Mouse (Mus musculus) MEL (cell line): Measurements from ENCODE around the gene Medag. TPM values are rescaled to one million over a fixed set of nuclear protein-coding genes. Genes with fewer than 3 reads are reported as not detected.

ENCODE experiments used
- DNase-seq: peaks from one replicate; pipeline ENCODE4 v3.0.0; 2011; ENCODE audit warnings: low read depth, low spot score
- H3K27ac ChIP-seq: 2 replicates; pipeline ENCODE4 v1.5.1; 2012; ENCODE audit warnings: low read depth, mild to moderate bottlenecking, control low read depth, low read length, moderate library complexity; ENCODE audit not compliant: control insufficient read depth
- H3K27me3 ChIP-seq, 2 experiments: fragments of 150-350 bp in 1 of 2; sonication (generic) in 1 of 2; 2 replicates each; pipeline ENCODE4 v1.6.1; 2012; ENCODE audit warnings: low read length in 2 of 2, mild to moderate bottlenecking in 2 of 2, improper control_type of control experiment in 1 of 2, moderate library complexity in 1 of 2; ENCODE audit not compliant: insufficient read depth in 2 of 2, control insufficient read depth in 1 of 2
- H3K36me3 ChIP-seq, 2 experiments: 2 replicates each; pipeline ENCODE4 v1.6.1; 2012 to 2014; ENCODE audit warnings: low read length in 2 of 2, improper control_type of control experiment in 1 of 2, inconsistent platforms in 1 of 2, mild to moderate bottlenecking in 1 of 2; ENCODE audit not compliant: insufficient read depth in 2 of 2, control insufficient read depth in 1 of 2
- H3K4me1 ChIP-seq, 2 experiments: fragments of 150-350 bp in 1 of 2; sonication (generic) in 1 of 2; 2 replicates each; pipeline ENCODE4 v1.6.1; 2012; ENCODE audit warnings: low read length in 2 of 2, improper control_type of control experiment in 1 of 2, mild to moderate bottlenecking in 1 of 2; ENCODE audit not compliant: insufficient read depth in 2 of 2, control insufficient read depth in 1 of 2
- H3K4me3 ChIP-seq, 2 experiments: fragments of 150-350 bp in 1 of 2; sonication (generic) in 1 of 2; 2 replicates each; pipeline ENCODE4 v1.5.1; 2012; ENCODE audit warnings: low read depth in 2 of 2, low read length in 2 of 2, mild to moderate bottlenecking in 2 of 2, moderate library complexity in 2 of 2, control low read depth in 1 of 2, improper control_type of control experiment in 1 of 2; ENCODE audit not compliant: control insufficient read depth in 1 of 2, insufficient read depth in 1 of 2
- H3K79me2 ChIP-seq: 2 replicates; pipeline ENCODE4 v1.6.1; 2012; ENCODE audit warnings: mild to moderate bottlenecking, low read length, moderate library complexity; ENCODE audit not compliant: control insufficient read depth, poor library complexity, insufficient read depth
- H3K9ac ChIP-seq: 2 replicates; pipeline ENCODE4 v1.6.1; 2012; ENCODE audit warnings: low read depth, mild to moderate bottlenecking, control low read depth, low read length, moderate library complexity; ENCODE audit not compliant: control insufficient read depth, poor library complexity, severe bottlenecking
- H3K9me3 ChIP-seq: fragments of 150-350 bp; sonication (generic); replicated peaks from 2 replicates; pipeline ENCODE4 v1.6.1; 2012; ENCODE audit warnings: mild to moderate bottlenecking, low read length, improper control_type of control experiment, moderate library complexity; ENCODE audit not compliant: insufficient read depth
- CHD1 ChIP-seq: IDR thresholded peaks from 2 replicates; pipeline ENCODE4 v1.6.1; 2012; ENCODE audit warnings: low read depth, mild to moderate bottlenecking, inconsistent platforms, low read length, improper control_type of control experiment
- CTCF ChIP-seq, 3 experiments: IDR thresholded peaks in 2 of 3; conservative IDR thresholded peaks in 1 of 3; 2 replicates each; pipeline ENCODE4 v1.5.1; 2011 to 2012; ENCODE audit warnings: low read length in 3 of 3, low read depth in 2 of 3, mild to moderate bottlenecking in 2 of 3, improper control_type of control experiment in 1 of 3, inconsistent platforms in 1 of 3, mixed read lengths in 1 of 3, moderate library complexity in 1 of 3; ENCODE audit not compliant: control insufficient read depth in 1 of 3, insufficient read depth in 1 of 3, poor library complexity in 1 of 3, severe bottlenecking in 1 of 3
- E2F4 ChIP-seq: IDR thresholded peaks from 2 replicates; pipeline ENCODE4 v1.6.1; 2011; ENCODE audit warnings: low read depth, low read length, improper control_type of control experiment, borderline replicate concordance
- ETS1 ChIP-seq: IDR thresholded peaks from 2 replicates; pipeline ENCODE4 v1.6.1; 2012; ENCODE audit warnings: low read depth, mild to moderate bottlenecking, inconsistent platforms, low read length, improper control_type of control experiment, moderate library complexity
- GABPA ChIP-seq: IDR thresholded peaks from 2 replicates; pipeline ENCODE4 v1.6.1; 2012; ENCODE audit warnings: low read depth, mild to moderate bottlenecking, inconsistent platforms, low read length, improper control_type of control experiment, moderate library complexity
- HCFC1 ChIP-seq: IDR thresholded peaks from 2 replicates; pipeline ENCODE4 v1.6.1; 2012; ENCODE audit warnings: low read depth, mild to moderate bottlenecking, inconsistent platforms, low read length, improper control_type of control experiment, moderate library complexity
- JUND ChIP-seq: IDR thresholded peaks from 2 replicates; pipeline ENCODE4 v1.6.1; 2011; ENCODE audit warnings: low read depth, mild to moderate bottlenecking, improper control_type of control experiment, low read length
- MAFK ChIP-seq: IDR thresholded peaks from 2 replicates; pipeline ENCODE4 v1.6.1; 2011; ENCODE audit warnings: low read depth, mild to moderate bottlenecking, low read length, improper control_type of control experiment, borderline replicate concordance
- MAX ChIP-seq: IDR thresholded peaks from 2 replicates; pipeline ENCODE4 v1.6.1; 2011; ENCODE audit warnings: low read length, improper control_type of control experiment
- MAZ ChIP-seq: IDR thresholded peaks from 2 replicates; pipeline ENCODE4 v1.6.1; 2012; ENCODE audit warnings: low read depth, mild to moderate bottlenecking, inconsistent platforms, low read length, improper control_type of control experiment
- MXI1 ChIP-seq: IDR thresholded peaks from 2 replicates; pipeline ENCODE4 v1.6.1; 2011; ENCODE audit warnings: mild to moderate bottlenecking, low read depth, low read length, improper control_type of control experiment
- MYB ChIP-seq: IDR thresholded peaks from 2 replicates; pipeline ENCODE4 v1.6.1; 2011; ENCODE audit warnings: mild to moderate bottlenecking, low read depth, low read length, improper control_type of control experiment
- NELFE ChIP-seq: IDR thresholded peaks from 2 replicates; pipeline ENCODE4 v1.6.1; 2011; ENCODE audit warnings: low read depth, low read length, improper control_type of control experiment
- NRF1 ChIP-seq: IDR thresholded peaks from 2 replicates; pipeline ENCODE4 v1.6.1; 2014; ENCODE audit warnings: low read depth, mild to moderate bottlenecking, inconsistent platforms, low read length, improper control_type of control experiment, moderate library complexity; ENCODE audit not compliant: poor library complexity, insufficient read depth, severe bottlenecking
- POLR2A ChIP-seq, 2 experiments: IDR thresholded peaks; 2 replicates each; pipeline ENCODE4 v1.6.1; 2011 to 2012; ENCODE audit warnings: low read length in 2 of 2, mild to moderate bottlenecking in 2 of 2, control low read depth in 1 of 2, improper control_type of control experiment in 1 of 2, low read depth in 1 of 2, moderate library complexity in 1 of 2; ENCODE audit not compliant: control insufficient read depth in 1 of 2, insufficient read depth in 1 of 2, poor library complexity in 1 of 2
- POLR2AphosphoS5 ChIP-seq: IDR thresholded peaks from 2 replicates; pipeline ENCODE4 v1.6.1; 2012; ENCODE audit warnings: low read depth, borderline replicate concordance, mild to moderate bottlenecking, inconsistent platforms, low read length, moderate library complexity, mixed read lengths
- RAD21 ChIP-seq: IDR thresholded peaks from 2 replicates; pipeline ENCODE4 v1.6.1; 2011; ENCODE audit warnings: mild to moderate bottlenecking, low read depth, low read length, improper control_type of control experiment
- RCOR1 ChIP-seq: IDR thresholded peaks from 2 replicates; pipeline ENCODE4 v1.6.1; 2012; ENCODE audit warnings: low read depth, mild to moderate bottlenecking, inconsistent platforms, low read length, improper control_type of control experiment
- SMC3 ChIP-seq: IDR thresholded peaks from 2 replicates; pipeline ENCODE4 v1.6.1; 2011; ENCODE audit warnings: low read depth, low read length, improper control_type of control experiment
- TBP ChIP-seq: IDR thresholded peaks from 2 replicates; pipeline ENCODE4 v1.8.0; 2011; ENCODE audit warnings: low read depth, low read length, improper control_type of control experiment
- TCF12 ChIP-seq: IDR thresholded peaks from 2 replicates; pipeline ENCODE4 v1.6.1; 2014; ENCODE audit warnings: low read depth, mild to moderate bottlenecking, inconsistent platforms, low read length, improper control_type of control experiment, moderate library complexity
- UBTF ChIP-seq: IDR thresholded peaks from 2 replicates; pipeline ENCODE4 v1.6.1; 2012; ENCODE audit warnings: low read depth, mild to moderate bottlenecking, inconsistent platforms, low read length, improper control_type of control experiment, moderate library complexity, borderline replicate concordance; ENCODE audit not compliant: insufficient read depth
- USF2 ChIP-seq, 2 experiments: IDR thresholded peaks; 2 replicates each; pipeline ENCODE4 v1.6.1; 2011 to 2012; ENCODE audit warnings: improper control_type of control experiment in 2 of 2, low read length in 2 of 2, borderline replicate concordance in 1 of 2, inconsistent platforms in 1 of 2, low read depth in 1 of 2, mild to moderate bottlenecking in 1 of 2; ENCODE audit not compliant: insufficient read depth in 1 of 2
- ZC3H11A ChIP-seq: IDR thresholded peaks from 2 replicates; pipeline ENCODE4 v1.6.1; 2012; ENCODE audit warnings: low read depth, mild to moderate bottlenecking, inconsistent platforms, low read length, improper control_type of control experiment
- ZKSCAN1 ChIP-seq: IDR thresholded peaks from 2 replicates; pipeline ENCODE4 v1.6.1; 2012; ENCODE audit warnings: low read depth, mild to moderate bottlenecking, inconsistent platforms, low read length, improper control_type of control experiment, moderate library complexity
- ZMIZ1 ChIP-seq: IDR thresholded peaks from 2 replicates; pipeline ENCODE4 v1.6.1; 2012; ENCODE audit warnings: low read depth, mild to moderate bottlenecking, inconsistent platforms, low read length, improper control_type of control experiment, moderate library complexity
- ZNF384 ChIP-seq: IDR thresholded peaks from 2 replicates; pipeline ENCODE4 v1.6.1; 2012; ENCODE audit warnings: low read depth, mild to moderate bottlenecking, inconsistent platforms, low read length, improper control_type of control experiment
- polyA plus RNA-seq, 2 experiments: library from polyadenylated mRNA; stranded (reverse) in 1 of 2; unstranded in 1 of 2; fragments of >175 nt in 1 of 2; fragments of >200 nt in 1 of 2; gene quantifications; 2 replicates each; pipeline versions ENCODE4 v1.2.1 to v1.2.4; 2012; ENCODE audit warnings: low replicate concordance in 2 of 2, low read depth in 1 of 2; ENCODE audit not compliant: insufficient read length in 2 of 2, insufficient read depth in 1 of 2, missing spikeins in 1 of 2
- total RNA-seq: library from RNA; depleted of rRNA; stranded (reverse); fragments of 300-350 nt; gene quantifications from 2 replicates; pipeline ENCODE4 v1.2.3, GENCODE M21; 2012

The Medag gene
- total and polyA plus RNA-seq, 3 experiments: not detected

- DNase-seq: peak; percentile 43
- Histone ChIP-seq H3K27ac (no peak overlapping the region), H3K79me2 (no peaks in the 10 kb centered on the region), H3K4me3 (no peak overlapping the region), H3K27me3 (no peaks in the 10 kb centered on the region), H3K36me3 (peaks cover 0 to 19% of the 10 kb centered on the region in 2 experiments; a peak in 2 of 4 replicates), H3K4me1 (peaks cover 20 to 31% of the 10 kb centered on the region in 2 experiments), H3K9ac (no peak overlapping the region), H3K9me3 (no peaks in the 10 kb centered on the region)
- TF ChIP-seq SMC3 (no peak), MAFK (no peak), MXI1 (no peak), UBTF (no peak), ZKSCAN1 (no peak), ZNF384 (no peak), CHD1 (no peak), TBP (no peak), GABPA (no peak), USF2 (IDR thresholded peaks at IDR 0.05; ENCODE audit: borderline replicate concordance in 1 of 2, insufficient read depth in 1 of 2, low read depth in 1 of 2, low read length in 2 of 2) (no peak), TCF12 (no peak), HCFC1 (no peak), E2F4 (no peak), NELFE (no peak), MYB (no peak)
These were observed 22.1 kb downstream of the Medag start for GRCm38 (mm10) chr5:149433618-149434017.

DNA sequence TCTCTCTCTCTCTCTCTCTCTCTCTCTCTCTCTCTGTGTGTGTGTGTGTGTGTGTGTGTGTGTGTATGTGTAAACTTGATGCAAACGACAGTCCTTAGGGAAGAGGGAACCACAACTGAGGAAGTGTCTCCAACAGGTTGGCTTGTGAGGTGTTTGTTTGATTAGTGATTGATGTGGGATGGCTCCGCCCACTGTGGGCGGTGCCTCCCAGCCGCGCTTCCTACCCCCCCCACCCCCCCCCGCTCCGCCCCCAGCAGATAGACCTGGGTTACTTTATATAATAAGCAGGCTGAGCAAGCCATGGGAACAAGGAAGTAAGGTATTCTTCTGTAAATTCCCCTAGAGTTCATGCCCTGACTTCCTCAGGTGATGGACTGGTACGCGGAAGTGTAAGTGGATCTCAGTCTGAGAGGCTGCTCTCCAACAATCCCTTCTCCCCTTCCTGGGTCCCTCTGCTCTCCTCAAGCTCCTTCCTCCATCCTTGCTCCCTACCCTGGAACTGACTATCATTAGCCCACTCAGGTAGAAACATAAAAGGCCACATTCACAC, 22.7 kb downstream of the Medag start:
- Histone ChIP-seq H3K27ac (no peak overlapping the region), H3K36me3 (peaks cover 0 to 17% of the 10 kb centered on the region in 2 experiments; a peak in 2 of 4 replicates), H3K27me3 (no peaks in the 10 kb centered on the region), H3K4me1 (peaks cover 14 to 25% of the 10 kb centered on the region in 2 experiments), H3K9ac (no peak overlapping the region), H3K4me3 (no peak overlapping the region), H3K9me3 (no peaks in the 10 kb centered on the region), H3K79me2 (no peaks in the 10 kb centered on the region)
- TF ChIP-seq POLR2AphosphoS5 (no peak), E2F4 (no peak), ZMIZ1 (no peak), RCOR1 (no peak), MAX (no peak), UBTF (no peak), TCF12 (no peak), ZC3H11A (no peak), MAZ (no peak), NELFE (no peak), JUND (no peak), CTCF (IDR thresholded peaks at IDR 0.05 in 2 of 3, conservative IDR thresholded peaks at IDR 0.05 in 1 of 3; ENCODE audit: control insufficient read depth in 1 of 3, insufficient read depth in 1 of 3, low read depth in 2 of 3, low read length in 3 of 3, poor library complexity in 1 of 3, severe bottlenecking in 1 of 3) (no peak), POLR2A (IDR thresholded peaks at IDR 0.05; ENCODE audit: control insufficient read depth in 1 of 2, insufficient read depth in 1 of 2, low read depth in 1 of 2, low read length in 2 of 2, poor library complexity in 1 of 2) (no peak), ZKSCAN1 (no peak), RAD21 (no peak), NRF1 (no peak), ZNF384 (no peak), ETS1 (no peak)
- DNase-seq: no peak
